Mouse (Mus musculus) right cerebral cortex, postnatal 14 days (tissue): ENCODE results near the gene Sh2b2.

Experiments
- DNase-seq: peaks from one replicate; pipeline ENCODE4 v3.0.0; 2022

Gene Sh2b2

DNA sequence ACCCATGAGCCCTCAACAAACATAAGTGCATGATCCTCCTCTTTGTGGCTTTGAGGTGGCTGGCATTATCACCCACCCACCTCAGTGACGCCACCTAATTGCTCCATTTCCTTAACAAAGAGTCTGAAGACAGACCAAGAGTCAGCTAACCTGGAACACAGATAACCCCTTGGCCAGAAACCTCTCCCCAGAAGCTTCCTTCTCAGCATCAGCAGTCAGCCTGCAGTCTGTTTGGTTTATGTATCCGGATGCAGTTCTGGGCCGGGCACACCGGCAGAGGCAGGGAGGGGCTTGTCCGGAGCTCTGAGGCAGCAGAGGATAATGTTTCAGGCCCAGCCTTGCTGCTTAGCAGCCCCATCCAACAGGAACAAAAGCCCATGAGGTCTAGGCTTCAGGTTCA lies 66.8 kb downstream of the Sh2b2 start:
- DNase-seq = no peak

DNA sequence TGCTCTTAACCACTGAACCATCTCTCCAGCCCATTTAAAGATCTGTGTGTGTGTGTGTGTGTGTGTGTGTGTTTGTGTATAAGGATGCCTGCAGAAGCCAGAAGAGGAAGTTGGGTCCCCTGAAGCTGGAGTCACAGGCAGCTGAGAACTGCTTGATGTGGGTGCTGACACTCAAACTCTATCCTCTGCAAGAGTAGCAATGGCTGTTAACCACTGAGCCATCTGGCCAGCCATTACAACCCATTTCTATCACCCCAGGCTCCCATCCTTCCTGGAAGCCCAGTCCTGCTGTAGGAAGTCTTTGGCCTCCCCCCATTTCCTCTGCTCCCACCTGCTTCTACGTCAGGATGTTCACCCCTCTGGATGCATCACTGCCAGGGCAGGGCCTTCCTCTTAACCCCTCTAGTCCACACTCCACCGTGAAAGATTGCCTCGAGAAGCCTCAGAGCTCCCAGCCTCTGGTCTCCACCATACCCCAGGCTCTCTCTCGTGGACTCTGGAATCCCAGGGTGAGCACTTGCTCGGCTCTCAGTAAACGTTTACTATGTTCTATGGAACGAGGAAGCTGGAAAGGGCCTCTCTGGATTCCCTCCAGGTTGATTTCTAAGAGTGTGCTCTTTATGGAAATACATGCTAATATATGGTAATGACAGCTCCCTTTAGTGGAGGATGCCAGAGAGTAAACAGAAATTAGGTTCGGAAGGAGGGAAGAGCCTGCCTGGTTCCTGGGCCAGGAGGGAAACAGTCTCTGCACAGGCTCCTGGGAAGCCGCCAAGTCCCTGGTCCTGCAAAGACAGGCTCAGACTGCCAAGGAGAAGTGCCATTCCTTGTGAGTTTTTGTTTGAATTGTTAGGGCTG lies 72.5 kb downstream of the Sh2b2 start:
- DNase-seq = peak; percentile 74

DNA sequence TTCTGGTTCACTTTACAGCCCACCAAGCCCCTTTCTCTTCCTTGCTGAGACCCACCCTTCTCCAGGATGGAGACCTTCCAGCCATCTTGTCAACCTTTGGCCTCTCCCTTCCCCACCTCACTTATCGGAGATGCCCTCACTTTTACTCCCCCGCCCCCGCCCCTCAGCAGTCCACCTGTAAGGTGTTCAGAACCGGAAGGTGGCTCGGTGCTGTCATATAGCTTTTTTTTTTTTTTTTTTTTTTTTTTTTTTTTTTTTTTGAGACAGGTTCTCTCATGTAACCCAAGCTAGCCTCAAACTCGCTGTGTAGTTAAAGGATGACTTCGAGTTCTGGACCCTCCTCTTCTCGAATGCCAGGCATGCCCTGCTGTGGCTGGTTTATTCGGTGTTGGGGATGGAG lies 73.4 kb downstream of the Sh2b2 start:
- DNase-seq = no peak

DNA sequence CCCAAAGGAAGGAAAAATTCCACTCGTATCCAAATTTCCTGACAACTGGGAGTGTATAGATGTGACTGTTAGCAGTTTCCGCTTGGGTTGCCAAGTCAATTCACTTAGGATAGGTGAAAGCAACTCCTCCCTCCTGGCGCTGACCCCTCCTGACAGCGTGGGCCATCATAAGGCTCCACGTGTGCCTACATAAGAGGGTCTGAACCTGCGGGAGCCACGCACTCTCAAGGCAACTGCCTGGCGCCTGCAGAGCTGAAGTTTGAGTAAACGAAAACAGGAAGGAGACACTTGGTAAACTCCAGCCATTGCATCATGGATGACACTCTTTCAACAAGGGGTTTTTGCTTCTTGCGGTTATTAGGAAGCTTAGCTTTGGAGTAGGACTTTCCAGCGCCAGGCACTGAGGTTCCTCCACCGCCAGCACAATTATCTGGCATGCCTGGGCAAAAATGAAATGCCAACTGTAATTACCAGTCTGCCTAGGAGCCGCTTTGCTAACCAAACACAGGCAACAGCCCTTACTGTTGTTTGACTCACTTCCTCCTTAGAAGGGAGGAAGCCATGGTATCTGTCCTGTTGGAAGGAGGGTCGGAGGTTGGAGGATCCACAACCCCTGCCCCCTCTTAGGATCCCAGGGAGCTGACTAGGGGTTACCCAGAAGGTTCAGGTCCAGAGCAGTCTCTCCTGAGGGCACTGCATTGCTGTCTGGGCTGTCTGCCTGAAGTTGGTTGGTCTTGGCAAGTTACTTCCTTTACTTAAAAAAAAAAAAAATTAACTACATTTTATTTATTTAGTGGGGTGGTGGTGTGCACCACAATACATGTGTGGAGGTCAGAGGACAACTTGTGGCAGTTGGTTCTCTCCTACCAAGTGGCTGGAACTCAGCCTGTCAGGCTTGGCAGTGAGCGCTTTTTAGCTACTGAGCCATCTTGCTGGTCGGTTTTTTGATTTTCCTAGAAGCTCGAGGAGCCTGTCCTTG lies 74.7 kb downstream of the Sh2b2 start:
- DNase-seq = no peak

DNA sequence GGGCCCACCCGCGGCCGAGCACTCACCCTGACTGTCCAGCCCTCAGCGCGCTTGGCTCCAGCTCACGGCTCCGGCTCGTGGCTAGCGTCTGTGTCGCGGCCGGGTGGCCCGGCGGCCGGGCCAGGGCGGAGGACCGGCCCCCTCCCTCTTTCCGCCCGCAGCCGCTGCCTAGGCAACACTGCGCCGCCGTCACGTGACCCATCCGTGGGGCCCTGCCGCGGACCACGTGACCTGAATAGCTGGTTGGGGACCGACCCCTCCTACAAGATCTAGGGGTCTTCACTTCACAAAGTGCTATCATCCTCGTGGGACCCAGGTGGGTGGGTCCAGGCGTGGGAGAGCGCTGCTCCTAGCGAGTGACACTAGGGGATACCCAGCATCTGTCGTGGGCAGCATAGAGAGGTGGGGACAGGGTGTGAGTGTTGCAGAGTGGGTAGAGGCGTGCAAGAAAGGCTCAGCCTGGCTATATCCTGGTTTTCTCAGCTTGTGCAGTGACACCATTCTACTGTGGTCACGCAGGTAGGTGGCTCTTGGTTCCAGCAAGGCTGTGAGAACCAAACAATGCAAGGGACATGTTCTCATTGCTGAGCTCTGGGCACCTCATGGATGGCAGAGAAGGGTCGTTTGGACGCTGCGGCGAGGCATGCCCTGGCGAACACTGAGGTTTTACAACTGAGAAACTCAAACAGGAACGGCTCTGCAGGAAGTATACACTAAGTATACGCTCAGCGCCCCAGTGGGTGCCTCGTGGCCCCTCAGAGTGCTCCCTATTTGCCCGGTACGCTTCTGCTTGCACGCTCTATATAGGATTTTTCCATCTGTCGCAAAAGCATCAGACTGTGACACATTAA lies 75.6 kb downstream of the Sh2b2 start, which contains the start of gene Orai2:
Orai2 (minus strand) TSS at position 202 of the 851 bp plus-strand sequence.
- peak; percentile 87 for DNase-seq

DNA sequence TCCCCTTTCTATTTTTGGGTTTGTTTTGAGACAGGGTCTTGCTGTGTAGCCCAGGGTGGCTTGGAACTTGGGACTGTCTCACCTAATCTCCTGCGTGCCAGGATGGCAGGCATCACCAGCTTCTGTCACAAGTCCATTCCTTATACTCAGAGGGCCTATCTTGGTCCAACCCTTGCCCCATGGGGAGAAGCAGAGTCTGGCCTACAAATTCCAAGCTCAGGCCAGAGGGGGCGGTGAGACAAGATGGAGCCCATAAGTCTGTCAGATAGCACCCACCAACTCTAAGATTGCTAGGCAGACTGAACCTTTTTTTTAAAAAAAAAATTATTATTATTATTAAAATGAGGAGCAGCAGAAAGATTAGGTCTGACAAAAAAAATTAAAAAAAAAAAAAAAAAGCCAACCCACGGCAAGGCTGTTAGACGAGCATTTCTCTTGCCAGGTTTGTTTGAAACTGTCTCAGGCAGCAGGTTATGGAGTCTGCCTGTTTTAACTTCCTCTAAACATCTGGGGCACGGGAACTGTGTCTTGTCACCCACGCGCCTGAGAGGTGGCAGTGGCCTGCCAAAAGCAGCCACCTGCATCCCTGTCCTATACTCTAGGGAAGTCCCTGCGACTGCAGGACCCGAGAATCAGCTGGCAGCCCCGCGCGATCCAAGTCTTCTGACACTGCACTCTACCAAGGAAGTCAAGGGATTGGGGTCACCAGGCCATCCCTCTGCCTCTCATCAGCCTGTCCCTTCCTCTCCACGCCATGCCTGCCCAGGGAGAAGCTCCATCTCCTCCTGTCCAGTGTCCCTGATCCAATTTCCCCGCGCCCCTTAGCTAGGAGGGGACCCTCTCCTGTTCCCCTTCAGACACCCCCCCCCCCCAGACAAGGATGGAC lies 76.5 kb downstream of the Sh2b2 start:
- peak; percentile 40 for DNase-seq
